Mouse (Mus musculus): ENCODE results near the gene Fam207a. TPM values are rescaled to one million over a fixed set of nuclear protein-coding genes. Genes with fewer than 3 reads are reported as not detected.

Fam207a gene
- polyA plus RNA-seq, 1 experiment from 2014 or later = 40.3 TPM

GRCm38 (mm10) chr10:77440841-77441755 is 74.5 kb downstream of the Fam207a start:
- no peak overlapping the region for H3K9ac ChIP-seq
- WGBS = 48% methylated on average over 19 of the region's 19 CpGs
- no peak overlapping the region for H3K4me2 ChIP-seq (replicated peaks)
- no peaks in the 10 kb centered on the region for H3K9me3 ChIP-seq
- H3K27ac ChIP-seq = no peak overlapping the region
- peaks cover 7% of the 10 kb centered on the region for H3K4me1 ChIP-seq (replicated peaks)
- no peak overlapping the region for H3K4me3 ChIP-seq (replicated peaks)
- no peak for ATAC-seq
- H3K27me3 ChIP-seq (replicated peaks) = no peaks in the 10 kb centered on the region
- no peaks in the 10 kb centered on the region for H3K36me3 ChIP-seq

GRCm38 (mm10) chr10:77440286-77440685 is 75.3 kb downstream of the Fam207a start:
- WGBS = 54% methylated on average over 6 of the region's 6 CpGs
- H3K27me3 ChIP-seq (replicated peaks) = no peaks in the 10 kb centered on the region
- H3K9ac ChIP-seq = no peak overlapping the region
- no peak overlapping the region for H3K27ac ChIP-seq
- no peak overlapping the region for H3K4me2 ChIP-seq (replicated peaks)
- no peaks in the 10 kb centered on the region for H3K9me3 ChIP-seq
- no peak for ATAC-seq
- peaks cover 7% of the 10 kb centered on the region for H3K4me1 ChIP-seq (replicated peaks)
- H3K36me3 ChIP-seq = no peaks in the 10 kb centered on the region
- no peak overlapping the region for H3K4me3 ChIP-seq (replicated peaks)

- ATAC-seq = no peak
- 80% methylated on average over 3 of the region's 3 CpGs for WGBS
- H3K36me3 ChIP-seq = no peaks in the 10 kb centered on the region
- no peak overlapping the region for H3K4me2 ChIP-seq (replicated peaks)
- no peaks in the 10 kb centered on the region for H3K9me3 ChIP-seq
- H3K27me3 ChIP-seq (replicated peaks) = no peaks in the 10 kb centered on the region
- H3K4me1 ChIP-seq (replicated peaks) = peaks cover 12% of the 10 kb centered on the region
- no peak overlapping the region for H3K9ac ChIP-seq
- H3K27ac ChIP-seq = no peak overlapping the region
- no peak overlapping the region for H3K4me3 ChIP-seq (replicated peaks)
Observed at GRCm38 (mm10) chr10:77439026-77439425, 76.6 kb downstream of the Fam207a start.

GRCm38 (mm10) chr10:77438021-77438420 is 77.6 kb downstream of the Fam207a start:
- no peak overlapping the region for H3K4me3 ChIP-seq (replicated peaks)
- no peak for ATAC-seq
- H3K36me3 ChIP-seq = no peaks in the 10 kb centered on the region
- peaks cover 12% of the 10 kb centered on the region for H3K4me1 ChIP-seq (replicated peaks)
- H3K9me3 ChIP-seq = no peaks in the 10 kb centered on the region
- H3K27ac ChIP-seq = no peak overlapping the region
- WGBS = 48% methylated on average over 1 of the region's 1 CpGs
- no peaks in the 10 kb centered on the region for H3K27me3 ChIP-seq (replicated peaks)
- no peak overlapping the region for H3K4me2 ChIP-seq (replicated peaks)
- no peak overlapping the region for H3K9ac ChIP-seq

Other genes with a start within 250 kb of the Fam207a start
- 4.4 and 5.8 TPM in 2 replicates for gene Adarb1, start 97.5 kb downstream of the Fam207a start, polyA plus RNA-seq (2015; fragmentation: Nextera tagmentation; extraction: Ambion mirVana)
- 3.2 and 3.7 TPM in 2 replicates for gene Itgb2, start 14.5 kb upstream of the Fam207a start, polyA plus RNA-seq (2015; fragmentation: Nextera tagmentation; extraction: Ambion mirVana)
- 146 and 156 TPM in 2 replicates for gene Pttg1ip, start 65.9 kb upstream of the Fam207a start, polyA plus RNA-seq (2015; fragmentation: Nextera tagmentation; extraction: Ambion mirVana)
- gene Sumo3, start 90.3 kb upstream of the Fam207a start, polyA plus RNA-seq (2015; fragmentation: Nextera tagmentation; extraction: Ambion mirVana) = 338 and 345 TPM in 2 replicates
- gene Gm49325, start 90.4 kb upstream of the Fam207a start, polyA plus RNA-seq (2015; fragmentation: Nextera tagmentation; extraction: Ambion mirVana) = 4.1 and 5.4 TPM in 2 replicates
- gene Ube2g2, start 106.5 kb upstream of the Fam207a start, polyA plus RNA-seq (2015; fragmentation: Nextera tagmentation; extraction: Ambion mirVana) = 65.0 and 70.3 TPM in 2 replicates
- 0.47 and 0.53 TPM in 2 replicates for gene Tspear, start 170.8 kb upstream of the Fam207a start, polyA plus RNA-seq (2015; fragmentation: Nextera tagmentation; extraction: Ambion mirVana)
- not detected in 2 replicates for gene Gm19402, start 175.0 kb upstream of the Fam207a start, polyA plus RNA-seq (2015; fragmentation: Nextera tagmentation; extraction: Ambion mirVana)
- gene Gm9508, start 181.4 kb upstream of the Fam207a start, polyA plus RNA-seq (2015; fragmentation: Nextera tagmentation; extraction: Ambion mirVana) = not detected in 2 replicates
- gene Gm10272, start 190.8 kb upstream of the Fam207a start, polyA plus RNA-seq (2015; fragmentation: Nextera tagmentation; extraction: Ambion mirVana) = not detected in 2 replicates
- not detected in 2 replicates for gene Gm10024, start 195.7 kb upstream of the Fam207a start, polyA plus RNA-seq (2015; fragmentation: Nextera tagmentation; extraction: Ambion mirVana)
- gene Gm10142, start 200.0 kb upstream of the Fam207a start, polyA plus RNA-seq (2015; fragmentation: Nextera tagmentation; extraction: Ambion mirVana) = not detected in 2 replicates
- not detected in 2 replicates for gene Krtap12-1, start 204.8 kb upstream of the Fam207a start, polyA plus RNA-seq (2015; fragmentation: Nextera tagmentation; extraction: Ambion mirVana)
- gene Gm10100, start 210.7 kb upstream of the Fam207a start, polyA plus RNA-seq (2015; fragmentation: Nextera tagmentation; extraction: Ambion mirVana) = not detected in 2 replicates
- gene Gm18596, start 226.9 kb upstream of the Fam207a start, polyA plus RNA-seq (2015; fragmentation: Nextera tagmentation; extraction: Ambion mirVana) = not detected in 2 replicates
- not detected in 2 replicates for gene Gm9736, start 235.6 kb upstream of the Fam207a start, polyA plus RNA-seq (2015; fragmentation: Nextera tagmentation; extraction: Ambion mirVana)
- gene Gm3233, start 243.9 kb upstream of the Fam207a start, polyA plus RNA-seq (2015; fragmentation: Nextera tagmentation; extraction: Ambion mirVana) = not detected in 2 replicates

Data from intestine, embryonic 15.5 days (tissue).